Mouse (Mus musculus) MEL (cell line): ENCODE data around the gene Scamp4. TPM values are rescaled to one million over a fixed set of nuclear protein-coding genes. Genes with fewer than 3 reads are reported as not detected.
A peak's percentile ranks its signal among the peaks of the same experiment; 100 is the strongest.

Source experiments
- DNase-seq: peaks from one replicate; pipeline ENCODE4 v3.0.0; 2011; ENCODE audit warnings: low read depth, low spot score
- H3K27ac ChIP-seq: 2 replicates; pipeline ENCODE4 v1.5.1; 2012; ENCODE audit warnings: low read depth, mild to moderate bottlenecking, control low read depth, low read length, moderate library complexity; ENCODE audit not compliant: control insufficient read depth
- H3K27me3 ChIP-seq, 2 experiments: fragments of 150-350 bp in 1 of 2; sonication (generic) in 1 of 2; 2 replicates each; pipeline ENCODE4 v1.6.1; 2012; ENCODE audit warnings: low read length in 2 of 2, mild to moderate bottlenecking in 2 of 2, improper control_type of control experiment in 1 of 2, moderate library complexity in 1 of 2; ENCODE audit not compliant: insufficient read depth in 2 of 2, control insufficient read depth in 1 of 2
- H3K36me3 ChIP-seq, 2 experiments: 2 replicates each; pipeline ENCODE4 v1.6.1; 2012 to 2014; ENCODE audit warnings: low read length in 2 of 2, improper control_type of control experiment in 1 of 2, inconsistent platforms in 1 of 2, mild to moderate bottlenecking in 1 of 2; ENCODE audit not compliant: insufficient read depth in 2 of 2, control insufficient read depth in 1 of 2
- H3K4me1 ChIP-seq, 2 experiments: fragments of 150-350 bp in 1 of 2; sonication (generic) in 1 of 2; 2 replicates each; pipeline ENCODE4 v1.6.1; 2012; ENCODE audit warnings: low read length in 2 of 2, improper control_type of control experiment in 1 of 2, mild to moderate bottlenecking in 1 of 2; ENCODE audit not compliant: insufficient read depth in 2 of 2, control insufficient read depth in 1 of 2
- H3K4me3 ChIP-seq, 2 experiments: fragments of 150-350 bp in 1 of 2; sonication (generic) in 1 of 2; 2 replicates each; pipeline ENCODE4 v1.5.1; 2012; ENCODE audit warnings: low read depth in 2 of 2, low read length in 2 of 2, mild to moderate bottlenecking in 2 of 2, moderate library complexity in 2 of 2, control low read depth in 1 of 2, improper control_type of control experiment in 1 of 2; ENCODE audit not compliant: control insufficient read depth in 1 of 2, insufficient read depth in 1 of 2
- H3K79me2 ChIP-seq: 2 replicates; pipeline ENCODE4 v1.6.1; 2012; ENCODE audit warnings: mild to moderate bottlenecking, low read length, moderate library complexity; ENCODE audit not compliant: control insufficient read depth, poor library complexity, insufficient read depth
- H3K9ac ChIP-seq: 2 replicates; pipeline ENCODE4 v1.6.1; 2012; ENCODE audit warnings: low read depth, mild to moderate bottlenecking, control low read depth, low read length, moderate library complexity; ENCODE audit not compliant: control insufficient read depth, poor library complexity, severe bottlenecking
- H3K9me3 ChIP-seq: fragments of 150-350 bp; sonication (generic); replicated peaks from 2 replicates; pipeline ENCODE4 v1.6.1; 2012; ENCODE audit warnings: mild to moderate bottlenecking, low read length, improper control_type of control experiment, moderate library complexity; ENCODE audit not compliant: insufficient read depth
- BHLHE40 ChIP-seq: IDR thresholded peaks from 2 replicates; pipeline ENCODE4 v1.6.1; 2012; ENCODE audit warnings: low read depth, mild to moderate bottlenecking, inconsistent platforms, low read length, improper control_type of control experiment, borderline replicate concordance
- CHD1 ChIP-seq: IDR thresholded peaks from 2 replicates; pipeline ENCODE4 v1.6.1; 2012; ENCODE audit warnings: low read depth, mild to moderate bottlenecking, inconsistent platforms, low read length, improper control_type of control experiment
- CHD2 ChIP-seq: IDR thresholded peaks from 2 replicates; pipeline ENCODE4 v1.6.1; 2011; ENCODE audit warnings: low read length, improper control_type of control experiment
- E2F4 ChIP-seq: IDR thresholded peaks from 2 replicates; pipeline ENCODE4 v1.6.1; 2011; ENCODE audit warnings: low read depth, low read length, improper control_type of control experiment, borderline replicate concordance
- ELF1 ChIP-seq: IDR thresholded peaks from 2 replicates; pipeline ENCODE4 v1.6.1; 2014; ENCODE audit warnings: low read depth, mild to moderate bottlenecking, inconsistent platforms, low read length, improper control_type of control experiment, moderate library complexity
- EP300 ChIP-seq, 2 experiments: IDR thresholded peaks; 2 replicates each; pipeline ENCODE4 v1.6.1; 2011; ENCODE audit warnings: improper control_type of control experiment in 2 of 2, low read length in 2 of 2, low read depth in 1 of 2, mild to moderate bottlenecking in 1 of 2
- GATA1 ChIP-seq: IDR thresholded peaks from 2 replicates; pipeline ENCODE4 v1.6.1; 2011; ENCODE audit warnings: low read depth, low read length, improper control_type of control experiment
- HCFC1 ChIP-seq: IDR thresholded peaks from 2 replicates; pipeline ENCODE4 v1.6.1; 2012; ENCODE audit warnings: low read depth, mild to moderate bottlenecking, inconsistent platforms, low read length, improper control_type of control experiment, moderate library complexity
- JUND ChIP-seq: IDR thresholded peaks from 2 replicates; pipeline ENCODE4 v1.6.1; 2011; ENCODE audit warnings: low read depth, mild to moderate bottlenecking, improper control_type of control experiment, low read length
- MEF2A ChIP-seq: IDR thresholded peaks from 2 replicates; pipeline ENCODE4 v1.6.1; 2014; ENCODE audit warnings: low read depth, mild to moderate bottlenecking, inconsistent platforms, low read length, improper control_type of control experiment; ENCODE audit not compliant: poor library complexity, insufficient replicate concordance, severe bottlenecking; ENCODE audit errors: extremely low read depth
- MYC ChIP-seq: IDR thresholded peaks from 2 replicates; pipeline ENCODE4 v1.6.1; 2011; ENCODE audit warnings: low read depth, mild to moderate bottlenecking, low read length, improper control_type of control experiment, moderate library complexity
- NELFE ChIP-seq: IDR thresholded peaks from 2 replicates; pipeline ENCODE4 v1.6.1; 2011; ENCODE audit warnings: low read depth, low read length, improper control_type of control experiment
- NRF1 ChIP-seq: IDR thresholded peaks from 2 replicates; pipeline ENCODE4 v1.6.1; 2014; ENCODE audit warnings: low read depth, mild to moderate bottlenecking, inconsistent platforms, low read length, improper control_type of control experiment, moderate library complexity; ENCODE audit not compliant: poor library complexity, insufficient read depth, severe bottlenecking
- POLR2A ChIP-seq, 2 experiments: IDR thresholded peaks; 2 replicates each; pipeline ENCODE4 v1.6.1; 2011 to 2012; ENCODE audit warnings: low read length in 2 of 2, mild to moderate bottlenecking in 2 of 2, control low read depth in 1 of 2, improper control_type of control experiment in 1 of 2, low read depth in 1 of 2, moderate library complexity in 1 of 2; ENCODE audit not compliant: control insufficient read depth in 1 of 2, insufficient read depth in 1 of 2, poor library complexity in 1 of 2
- POLR2AphosphoS5 ChIP-seq: IDR thresholded peaks from 2 replicates; pipeline ENCODE4 v1.6.1; 2012; ENCODE audit warnings: low read depth, borderline replicate concordance, mild to moderate bottlenecking, inconsistent platforms, low read length, moderate library complexity, mixed read lengths
- SIN3A ChIP-seq: IDR thresholded peaks from 2 replicates; pipeline ENCODE4 v1.6.1; 2012; ENCODE audit warnings: low read length, improper control_type of control experiment, inconsistent platforms
- TAL1 ChIP-seq: IDR thresholded peaks from 2 replicates; pipeline ENCODE4 v1.6.1; 2012; ENCODE audit warnings: mild to moderate bottlenecking, inconsistent platforms, low read length, moderate library complexity, mixed read lengths
- USF1 ChIP-seq: IDR thresholded peaks from 2 replicates; pipeline ENCODE4 v1.6.1; 2014; ENCODE audit warnings: low read depth, mild to moderate bottlenecking, inconsistent platforms, low read length, improper control_type of control experiment, moderate library complexity
- USF2 ChIP-seq, 2 experiments: IDR thresholded peaks; 2 replicates each; pipeline ENCODE4 v1.6.1; 2011 to 2012; ENCODE audit warnings: improper control_type of control experiment in 2 of 2, low read length in 2 of 2, borderline replicate concordance in 1 of 2, inconsistent platforms in 1 of 2, low read depth in 1 of 2, mild to moderate bottlenecking in 1 of 2; ENCODE audit not compliant: insufficient read depth in 1 of 2
- ZC3H11A ChIP-seq: IDR thresholded peaks from 2 replicates; pipeline ENCODE4 v1.6.1; 2012; ENCODE audit warnings: low read depth, mild to moderate bottlenecking, inconsistent platforms, low read length, improper control_type of control experiment
- polyA plus RNA-seq, 2 experiments: library from polyadenylated mRNA; stranded (reverse) in 1 of 2; unstranded in 1 of 2; fragments of >175 nt in 1 of 2; fragments of >200 nt in 1 of 2; gene quantifications; 2 replicates each; pipeline versions ENCODE4 v1.2.1 to v1.2.4; 2012; ENCODE audit warnings: low replicate concordance in 2 of 2, low read depth in 1 of 2; ENCODE audit not compliant: insufficient read length in 2 of 2, insufficient read depth in 1 of 2, missing spikeins in 1 of 2
- total RNA-seq: library from RNA; depleted of rRNA; stranded (reverse); fragments of 300-350 nt; gene quantifications from 2 replicates; pipeline ENCODE4 v1.2.3, GENCODE M21; 2012

Gene Scamp4
- total and polyA plus RNA-seq, 3 experiments, result 34.2 to 140 TPM; not detected in 1

DNA sequence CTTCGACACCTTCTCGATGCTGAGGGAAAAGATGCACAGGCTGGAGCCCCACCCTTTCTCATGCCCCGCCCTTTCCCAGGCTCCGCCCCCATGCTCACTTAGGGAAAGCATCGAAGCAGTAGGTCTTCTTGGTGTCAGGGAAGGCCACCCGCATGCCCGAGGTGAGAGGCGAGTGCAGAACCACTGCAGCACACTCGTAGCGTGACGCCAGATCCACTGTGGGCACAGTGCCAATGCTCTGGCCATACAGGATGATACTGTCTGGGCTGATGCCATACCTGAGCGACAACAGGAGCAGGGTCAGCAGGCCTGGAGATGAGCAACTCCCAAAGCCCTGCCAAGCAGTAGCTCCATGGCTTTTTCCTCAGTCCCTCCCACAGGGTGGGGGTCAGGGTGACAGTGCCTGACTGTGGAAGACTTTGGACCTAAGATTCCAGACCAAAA lies 18.6 kb upstream of the Scamp4 start:
- Histone ChIP-seq H3K9ac (no peak overlapping the region), H3K27ac (no peak overlapping the region), H3K9me3 (no peaks in the 10 kb centered on the region), H3K4me1 (peaks cover 9 to 18% of the 10 kb centered on the region in 2 experiments; a peak in 3 of 4 replicates), H3K27me3 (no peaks in the 10 kb centered on the region), H3K79me2 (peaks cover 24% of the 10 kb centered on the region), H3K36me3 (peaks cover 0 to 4% of the 10 kb centered on the region in 2 experiments; a peak in 2 of 4 replicates), H3K4me3 (no peak overlapping the region)
- DNase-seq, result no peak
- TF ChIP-seq EP300 (IDR thresholded peaks at IDR 0.05; ENCODE audit: low read depth in 1 of 2, low read length in 2 of 2) (no peak), ELF1 (no peak), POLR2A (IDR thresholded peaks at IDR 0.05; ENCODE audit: control insufficient read depth in 1 of 2, insufficient read depth in 1 of 2, low read depth in 1 of 2, low read length in 2 of 2, poor library complexity in 1 of 2) (no peak), NELFE (no peak), E2F4 (no peak), GATA1 (no peak), JUND (no peak), MYC (no peak), USF2 (IDR thresholded peaks at IDR 0.05; ENCODE audit: borderline replicate concordance in 1 of 2, insufficient read depth in 1 of 2, low read depth in 1 of 2, low read length in 2 of 2) (no peak), CHD2 (no peak), HCFC1 (no peak)

DNA sequence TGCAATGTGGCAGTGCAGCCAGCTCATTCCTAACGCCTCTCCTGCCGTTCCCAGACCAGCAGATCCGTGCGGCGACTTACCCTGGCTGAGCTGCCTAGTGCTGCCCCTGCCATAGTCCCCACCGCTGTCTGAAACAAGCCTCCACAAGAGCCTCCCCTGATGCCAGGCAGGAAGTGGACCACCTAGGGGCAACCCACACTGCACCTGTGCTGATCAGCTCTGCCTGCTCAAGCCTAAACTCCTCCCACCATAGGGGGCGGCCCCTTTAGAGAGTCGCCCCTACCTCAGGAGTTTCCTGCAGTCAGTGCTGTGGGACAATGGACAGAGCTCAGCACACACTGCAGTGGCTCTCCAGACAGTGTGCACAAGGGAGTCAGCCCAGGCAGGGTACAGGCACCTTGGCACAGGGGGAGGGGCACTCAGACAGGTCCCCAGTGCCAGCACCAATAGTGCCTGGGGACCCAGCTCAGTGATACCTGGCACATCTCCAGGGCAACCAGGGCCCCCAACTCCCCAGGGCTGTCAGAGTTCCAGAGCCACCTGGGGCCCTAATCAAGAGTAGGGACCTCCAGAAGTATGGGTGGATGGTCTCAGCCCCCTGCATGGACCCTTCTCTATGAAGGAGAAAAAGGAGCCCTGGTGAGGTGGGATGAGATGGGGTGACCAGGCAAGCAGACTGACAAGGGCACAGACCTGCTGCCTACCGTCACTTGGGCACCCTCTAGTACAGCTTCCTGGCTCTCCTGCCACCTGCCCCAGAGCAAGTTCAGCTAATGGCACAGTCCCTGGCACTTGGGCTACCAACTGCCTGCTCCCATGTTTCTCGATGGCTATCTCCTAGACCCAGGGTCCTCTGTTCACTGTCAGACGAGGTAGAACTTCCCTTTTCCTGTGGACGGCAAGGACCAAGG lies 17.8 kb upstream of the Scamp4 start:
- peak; percentile 29; the same call in 1 of the 2 replicates for TF ChIP-seq TAL1
- TF ChIP-seq NRF1, result no peak
- Histone ChIP-seq H3K36me3 (no peaks in the 10 kb centered on the region; a peak in 1 of 4 replicates), H3K27me3 (no peaks in the 10 kb centered on the region), H3K9ac (no peak overlapping the region), H3K4me3 (no peak overlapping the region), H3K79me2 (peaks cover 33% of the 10 kb centered on the region), H3K4me1 (peaks cover 5 to 13% of the 10 kb centered on the region in 2 experiments; a peak in 3 of 4 replicates), H3K27ac (no peak overlapping the region), H3K9me3 (no peaks in the 10 kb centered on the region)
- DNase-seq, result peak; percentile 43

DNA sequence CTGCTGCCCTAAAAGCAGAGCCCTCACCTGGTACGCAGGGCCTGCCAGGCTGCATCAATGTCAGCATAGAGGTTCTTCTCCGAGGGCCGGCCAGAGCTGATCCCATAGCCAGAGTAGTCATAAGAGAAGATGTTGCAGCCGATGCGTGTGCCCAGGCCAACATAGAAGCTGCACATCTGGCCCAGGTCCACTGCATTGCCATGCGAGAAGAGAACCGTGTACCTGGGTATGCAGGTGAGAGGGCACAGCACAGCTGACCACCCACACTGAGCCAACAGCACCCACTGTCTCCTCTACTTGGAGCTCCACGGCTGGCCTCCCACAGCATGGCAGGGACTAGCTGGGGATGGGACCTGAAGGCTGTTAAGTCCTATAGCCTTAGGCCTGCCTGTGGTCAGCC lies 17.1 kb upstream of the Scamp4 start:
- Histone ChIP-seq H3K27ac (no peak overlapping the region), H3K36me3 (no peaks in the 10 kb centered on the region; a peak in 1 of 4 replicates), H3K79me2 (peaks cover 34% of the 10 kb centered on the region), H3K9ac (no peak overlapping the region), H3K4me1 (peaks cover 5 to 13% of the 10 kb centered on the region in 2 experiments; a peak in 3 of 4 replicates), H3K9me3 (no peaks in the 10 kb centered on the region), H3K27me3 (no peaks in the 10 kb centered on the region), H3K4me3 (no peak overlapping the region)
- TF ChIP-seq MEF2A (no peak), ZC3H11A (no peak), USF1 (no peak), CHD1 (no peak), POLR2AphosphoS5 (no peak), JUND (no peak), BHLHE40 (no peak), SIN3A (no peak)
- DNase-seq, result no peak
